8 mouse cellular contexts compared by ENCODE assay signal in the genomic region with DNA sequence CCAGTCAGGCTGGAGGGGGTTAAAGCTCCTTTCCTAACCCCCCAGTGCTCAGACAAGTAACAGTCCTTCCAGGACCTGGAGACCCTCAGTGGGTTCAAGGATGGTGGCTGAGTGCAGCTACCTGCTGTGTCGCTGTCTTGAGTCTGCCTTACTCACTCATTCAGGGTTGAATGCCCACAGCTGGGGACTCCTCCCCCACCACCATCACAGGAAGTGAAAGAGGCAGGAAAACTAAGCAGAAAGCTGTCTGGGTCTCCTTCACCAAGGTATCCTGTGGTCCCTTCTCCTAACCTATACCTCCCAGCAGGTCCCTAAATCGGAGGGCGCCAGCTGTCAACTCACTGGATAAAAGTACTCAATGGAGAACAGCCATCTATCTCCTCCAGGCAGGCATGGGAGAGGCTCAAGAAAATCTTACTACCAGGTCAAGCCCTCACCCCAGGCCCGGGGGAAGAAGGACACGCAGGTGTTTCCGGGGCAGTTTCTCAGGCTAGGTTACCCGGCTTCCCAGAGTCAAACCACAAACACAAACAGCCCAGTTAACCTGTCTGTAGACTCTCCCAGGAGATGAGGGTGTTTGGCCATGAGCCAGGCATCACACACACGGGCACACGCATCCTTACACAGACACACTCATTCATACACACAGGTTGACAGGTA. TPM values are rescaled to one million over a fixed set of nuclear protein-coding genes. Genes with fewer than 3 reads are reported as not detected.
DNase-seq lines count a peak whose midpoint lies in the region; ATAC-seq and TF ChIP-seq lines count a peak whose summit lies in the region.

No protein-coding gene starts in this region.

- no peak overlapping the region for H3K4me3 ChIP-seq in hindbrain, embryonic 12.5 days
- H3K4me3 ChIP-seq in hindbrain, embryonic 13.5 days, result no peak overlapping the region
- H3K4me3 ChIP-seq in CH12.LX (replicated peaks in 1 of 3; ENCODE audit: low read depth in 2 of 3, low read length in 2 of 3, poor library complexity in 1 of 3), result peak overlapping the region; percentile 54 to 69 (median 55)
- H3K4me3 ChIP-seq in cortical plate, adult 2 months (ENCODE audit: insufficient read depth, low read length), result no peak overlapping the region

- 52% methylated on average over 9 of the region's 9 CpGs for WGBS in hindbrain, embryonic 12.5 days
- 51% methylated on average over 9 of the region's 9 CpGs for WGBS in hindbrain, embryonic 13.5 days

- no peak for TF ChIP-seq RAD21 in CH12.LX (IDR thresholded peaks at IDR 0.05; ENCODE audit: low read depth, low read length)

- H3K27me3 ChIP-seq in hindbrain, embryonic 12.5 days, result peaks cover 14% of the 10 kb centered on the region
- peaks cover 11% of the 10 kb centered on the region for H3K27me3 ChIP-seq in hindbrain, embryonic 13.5 days
- H3K27me3 ChIP-seq in CH12.LX (replicated peaks), result no peaks in the 10 kb centered on the region

- H3K4me2 ChIP-seq in hindbrain, embryonic 12.5 days (replicated peaks), result no peak overlapping the region
- no peak overlapping the region for H3K4me2 ChIP-seq in hindbrain, embryonic 13.5 days
- H3K4me2 ChIP-seq in CH12.LX (ENCODE audit: insufficient read depth, low read depth, poor library complexity, severe bottlenecking), result peak overlapping the region; percentile 71

- peak; percentile 83 for TF ChIP-seq EP300 in CH12.LX (IDR thresholded peaks at IDR 0.05; ENCODE audit: low read length)

- peaks cover 28% of the 10 kb centered on the region for H3K79me2 ChIP-seq in CH12.LX (replicated peaks; ENCODE audit: control insufficient read depth, extremely low read depth, insufficient read depth, poor library complexity, severe bottlenecking)

- peak in 1 of 2 experiments; percentile 27; a peak in 2 of 4 replicates for TF ChIP-seq CTCF in CH12.LX (conservative IDR thresholded peaks at IDR 0.05 in 1 of 2, IDR thresholded peaks at IDR 0.05 in 1 of 2; ENCODE audit: low read depth in 2 of 2, low read length in 2 of 2)
- TF ChIP-seq CTCF in cortical plate, adult 2 months (IDR thresholded peaks at IDR 0.05; ENCODE audit: extremely low read depth, insufficient read depth, low read length), result no peak

- no peak for ATAC-seq in hindbrain, embryonic 12.5 days (ENCODE audit: low FRiP score)
- no peak for ATAC-seq in hindbrain, embryonic 13.5 days (ENCODE audit: low FRiP score)
- no peak for ATAC-seq in megakaryocyte-erythroid progenitor cell, adult 5-6 weeks (replicated peaks; ENCODE audit: low FRiP score, low TSS enrichment, poor library complexity, severe bottlenecking)

- no peaks in the 10 kb centered on the region for H3K9me3 ChIP-seq in hindbrain, embryonic 12.5 days (replicated peaks)
- no peaks in the 10 kb centered on the region for H3K9me3 ChIP-seq in hindbrain, embryonic 13.5 days
- H3K9me3 ChIP-seq in CH12.LX (replicated peaks; ENCODE audit: low read length), result peaks cover 2% of the 10 kb centered on the region

- peak; percentile 77 for DNase-seq in CH12.LX (ENCODE audit: extremely low read depth)
- DNase-seq in spleen, adult 12 weeks (ENCODE audit: low spot score), result peak; percentile 29
- DNase-seq in left cerebral cortex, adult 8-10 months (ENCODE audit: low spot score in 2 of 2), result no peak
- no peak for DNase-seq in lung, adult 18-20 months

- H3K4me1 ChIP-seq in hindbrain, embryonic 12.5 days, result peaks cover 53% of the 10 kb centered on the region
- peaks cover 57% of the 10 kb centered on the region for H3K4me1 ChIP-seq in hindbrain, embryonic 13.5 days (replicated peaks)
- peaks cover 20 to 58% of the 10 kb centered on the region in 2 experiments for H3K4me1 ChIP-seq in CH12.LX (ENCODE audit: control insufficient read depth in 1 of 2, insufficient read depth in 2 of 2)
- peaks cover 30% of the 10 kb centered on the region for H3K4me1 ChIP-seq in cortical plate, adult 2 months (ENCODE audit: control insufficient read depth, insufficient read depth, low read length)

- dilution Hi-C loops in CH12.LX (cut with MboI; ENCODE audit: extremely low pct_ligation_motif_present, extremely low pct_unique_long_range_greater_than_20kb, low sequenced_read_pairs), result no loop called here

- no peak overlapping the region for H3K9ac ChIP-seq in hindbrain, embryonic 12.5 days
- no peak overlapping the region for H3K9ac ChIP-seq in hindbrain, embryonic 13.5 days
- H3K9ac ChIP-seq in CH12.LX (ENCODE audit: insufficient read depth, low read depth), result peak overlapping the region; percentile 47; the same call in 1 of the 2 replicates

- in situ Hi-C loops in CH12.LX (cut with MboI; ENCODE audit: low pct_ligation_motif_present, low pct_unique_long_range_greater_than_20kb, low sequenced_read_pairs), result no loop called here

- H3K27ac ChIP-seq in hindbrain, embryonic 12.5 days, result peak overlapping the region; percentile 12; the same call in 1 of the 2 replicates
- no peak overlapping the region for H3K27ac ChIP-seq in hindbrain, embryonic 13.5 days
- peak overlapping the region; percentile 96 for H3K27ac ChIP-seq in CH12.LX (ENCODE audit: insufficient read depth, low read depth)
- H3K27ac ChIP-seq in cortical plate, adult 2 months (ENCODE audit: insufficient read depth, low read length), result peak overlapping the region; percentile 24; the same call in 1 of the 2 replicates

- no peaks in the 10 kb centered on the region for H3K36me3 ChIP-seq in hindbrain, embryonic 12.5 days
- 0 out of 2 replicates have a peak, but pooled peaks cover 4% of the 10 kb centered on the region for H3K36me3 ChIP-seq in hindbrain, embryonic 13.5 days
- peaks cover 16 to 20% of the 10 kb centered on the region in 2 experiments for H3K36me3 ChIP-seq in CH12.LX (replicated peaks in 1 of 2; ENCODE audit: control insufficient read depth in 1 of 2, insufficient read depth in 1 of 2, low read length in 1 of 2)

- TF ChIP-seq POLR2A in CH12.LX (IDR thresholded peaks at IDR 0.05; ENCODE audit: low read depth, low read length), result peak; percentile 34; the same call in 1 of the 2 replicates
- no peak for TF ChIP-seq POLR2A in cortical plate, adult 2 months (IDR thresholded peaks at IDR 0.05; ENCODE audit: extremely low read depth, insufficient read depth, low read length)

TF ChIP-seq in CH12.LX, 34 proteins besides CTCF, POLR2A, EP300 and RAD21 (continues in another document):
- TF ChIP-seq RCOR1 (conservative IDR thresholded peaks at IDR 0.05; ENCODE audit: low read depth, low read length) (peak; percentile 70), TCF12 (IDR thresholded peaks at IDR 0.05; ENCODE audit: low read depth, low read length) (peak; percentile 87), KAT2A (IDR thresholded peaks at IDR 0.05; ENCODE audit: insufficient replicate concordance, low read length) (no peak), JUN (IDR thresholded peaks at IDR 0.05; ENCODE audit: insufficient read depth, low read depth, low read length) (no peak), SIN3A (IDR thresholded peaks at IDR 0.05; ENCODE audit: low read length) (peak; percentile 97), POLR2AphosphoS2 (IDR thresholded peaks at IDR 0.05; ENCODE audit: low read depth, low read length) (no peak), MAZ (IDR thresholded peaks at IDR 0.05; ENCODE audit: low read depth, low read length) (0 out of 2 replicates have a peak, but pooled peaks have one; percentile 74)

RNA-seq across cellular contexts. Expression of a gene that starts 6.2 kb away (rescaled TPM):
- polyA plus RNA-seq in hindbrain, embryonic 12.5 days (2016; fragmentation: Nextera tagmentation; extraction: Ambion mirVana), result 2.6 and 2.8 TPM in 2 replicates
- 1.2 and 1.7 TPM in 2 replicates for polyA plus RNA-seq in hindbrain, embryonic 13.5 days (2015; fragmentation: Nextera tagmentation; extraction: Ambion mirVana)
- total RNA-seq in CH12.LX (2012; rRNA removed) (15.5 and 15.7 TPM in 2 replicates), CH12.LX (2014; rRNA removed) (5.7 and 8.6 TPM in 2 replicates)
- 7.8 and 8.1 TPM in 2 replicates for polyA plus RNA-seq in CH12.LX (2012; ENCODE audit: insufficient read length, low read depth)
- 14.8 and 21.3 TPM in 2 replicates for polyA plus RNA-seq in cortical plate, adult 2 months (2012; rRNA removed)
- 1.6 and 3.1 TPM in 2 replicates for total RNA-seq in megakaryocyte-erythroid progenitor cell, adult 5-6 weeks (2014; fragmentation: Nextera tagmentation)
- total RNA-seq in megakaryocyte-erythroid progenitor cell, adult 5-6 weeks (2017), result 8.0 and 15.6 TPM in 2 replicates
- total RNA-seq in left cerebral cortex, adult 8-10 months (2022), result 10 to 100 TPM; 13.4 to 25.5 (median 14.7) TPM

RNA-seq across cellular contexts. Expression of a gene that starts 40.9 kb away (rescaled TPM):
- polyA plus RNA-seq in hindbrain, embryonic 12.5 days (2016; fragmentation: Nextera tagmentation; extraction: Ambion mirVana), result 1.1 and 1.5 TPM in 2 replicates
- 0.65 and 1.2 TPM in 2 replicates for polyA plus RNA-seq in hindbrain, embryonic 13.5 days (2015; fragmentation: Nextera tagmentation; extraction: Ambion mirVana)
- total RNA-seq in CH12.LX (2012; rRNA removed) (0.13 and 0.21 TPM in 2 replicates), CH12.LX (2014; rRNA removed) (0.19 TPM in 1 of 2 replicates, not detected in the other)
- polyA plus RNA-seq in CH12.LX (2012; ENCODE audit: insufficient read length, low read depth), result 0.47 and 0.48 TPM in 2 replicates
- polyA plus RNA-seq in cortical plate, adult 2 months (2012; rRNA removed), result 0.26 and 0.63 TPM in 2 replicates
- not detected in 2 replicates for total RNA-seq in megakaryocyte-erythroid progenitor cell, adult 5-6 weeks (2014; fragmentation: Nextera tagmentation)
- not detected in 2 replicates for total RNA-seq in megakaryocyte-erythroid progenitor cell, adult 5-6 weeks (2017)
- total RNA-seq in left cerebral cortex, adult 8-10 months (2022), result 1 to 10 TPM in 1 of 4 experiments, under 1 TPM in 3; 0.70 to 1.2 (median 0.81) TPM

RNA-seq across cellular contexts. Expression of a gene that starts 40.9 kb away (rescaled TPM):
- polyA plus RNA-seq in hindbrain, embryonic 12.5 days (2016; fragmentation: Nextera tagmentation; extraction: Ambion mirVana), result 22.4 and 24.0 TPM in 2 replicates
- 26.0 and 27.9 TPM in 2 replicates for polyA plus RNA-seq in hindbrain, embryonic 13.5 days (2015; fragmentation: Nextera tagmentation; extraction: Ambion mirVana)
- total RNA-seq in CH12.LX (2012; rRNA removed) (10.9 and 12.6 TPM in 2 replicates), CH12.LX (2014; rRNA removed) (8.7 TPM in 2 replicates)
- polyA plus RNA-seq in CH12.LX (2012; ENCODE audit: insufficient read length, low read depth), result 8.6 and 9.2 TPM in 2 replicates
- 20.0 and 20.6 TPM in 2 replicates for polyA plus RNA-seq in cortical plate, adult 2 months (2012; rRNA removed)
- 8.9 and 11.4 TPM in 2 replicates for total RNA-seq in megakaryocyte-erythroid progenitor cell, adult 5-6 weeks (2014; fragmentation: Nextera tagmentation)
- total RNA-seq in megakaryocyte-erythroid progenitor cell, adult 5-6 weeks (2017), result 4.8 and 7.8 TPM in 2 replicates
- total RNA-seq in left cerebral cortex, adult 8-10 months (2022), result 10 to 100 TPM; 32.8 to 40.9 (median 36.8) TPM

RNA-seq across cellular contexts. Expression of a gene that starts 45.1 kb away (rescaled TPM):
- 0.04 and 0.17 TPM in 2 replicates for polyA plus RNA-seq in hindbrain, embryonic 12.5 days (2016; fragmentation: Nextera tagmentation; extraction: Ambion mirVana)
- 0.04 and 0.09 TPM in 2 replicates for polyA plus RNA-seq in hindbrain, embryonic 13.5 days (2015; fragmentation: Nextera tagmentation; extraction: Ambion mirVana)
- total RNA-seq in CH12.LX (2012; rRNA removed) (not detected in 2 replicates), CH12.LX (2014; rRNA removed) (not detected in 2 replicates)
- not detected in 2 replicates for polyA plus RNA-seq in CH12.LX (2012; ENCODE audit: insufficient read length, low read depth)
- polyA plus RNA-seq in cortical plate, adult 2 months (2012; rRNA removed), result 0.04 TPM in 2 replicates
- total RNA-seq in megakaryocyte-erythroid progenitor cell, adult 5-6 weeks (2014; fragmentation: Nextera tagmentation), result not detected in 2 replicates
- not detected in 2 replicates for total RNA-seq in megakaryocyte-erythroid progenitor cell, adult 5-6 weeks (2017)
- under 1 TPM; 0.07 to 0.51 (median 0.31) TPM for total RNA-seq in left cerebral cortex, adult 8-10 months (2022)

Comparison
In these comparisons a context has a peak if more than half of its experiments do, and no peak if none do; other contexts are left out.
1. H3K4me3 ChIP-seq: peak in CH12.LX (3 of 3); none in hindbrain, embryonic 12.5 days (single experiment), hindbrain, embryonic 13.5 days (single experiment) and cortical plate, adult 2 months (single experiment).
2. DNase-seq: peak in CH12.LX (single experiment) and spleen, adult 12 weeks (single experiment); none in left cerebral cortex, adult 8-10 months (0 of 2) and lung, adult 18-20 months (0 of 2).